Mouse (Mus musculus): ENCODE data around the gene Pom121l12.

The Pom121l12 gene

DNA sequence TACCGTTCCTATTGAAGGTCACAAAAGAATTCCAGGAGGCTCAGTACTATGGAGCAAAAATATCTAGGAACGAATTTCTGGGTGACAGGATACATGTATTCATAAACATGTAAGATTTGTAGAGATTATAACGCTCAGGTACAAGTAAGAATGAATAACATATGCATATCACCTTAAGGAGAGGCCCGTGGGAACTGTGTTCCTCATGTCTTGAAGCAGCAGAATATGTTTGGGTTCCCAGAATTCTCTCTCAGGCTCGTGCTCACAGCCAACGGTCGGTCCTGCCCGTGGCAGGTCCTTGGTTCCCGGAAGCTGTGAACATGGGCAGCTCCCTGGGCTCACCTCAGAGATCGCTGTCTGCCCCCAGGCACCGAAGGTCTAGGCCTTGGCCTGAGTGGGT lies at the start of gene Pom121l12:
Gene Pom121l12 (plus strand): TSS at position 301 of the 400 bp plus-strand sequence.
- DNase-seq (ENCODE audit: low read depth, low spot score): no peak

DNA sequence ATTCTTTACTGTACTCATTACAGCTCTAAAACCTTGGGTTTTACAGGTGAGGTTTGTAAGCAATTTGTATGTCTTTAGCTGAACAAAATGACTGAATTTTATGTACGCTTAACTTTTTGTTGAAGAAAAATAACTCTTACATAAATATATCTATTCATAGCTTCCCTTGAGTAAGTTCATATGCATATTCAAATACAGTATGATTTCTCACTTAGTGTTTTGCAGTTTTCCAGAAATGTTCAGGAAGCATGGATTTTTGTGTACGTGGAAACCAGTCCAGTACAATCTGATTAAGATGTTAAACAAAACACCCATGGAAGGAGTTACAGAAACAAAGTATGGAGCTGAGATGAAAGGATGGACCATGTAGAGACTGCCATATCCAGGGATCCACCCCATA lies 12.8 kb downstream of the Pom121l12 start:
- DNase-seq (ENCODE audit: low read depth, low spot score): no peak
